Mouse (Mus musculus) hindbrain, embryonic 15.5 days (tissue): ENCODE measurements at regions not wholly inside any gene's neighbourhood (a gene's known extent, or its start where the extent isn't known, plus 50 kb on each side); places are given as distances from the start of the nearest gene placed in this dataset.

Experiments
- ATAC-seq: fragments of 200-750 bp; cut with Nextera tagmentation; 2 replicates; pipeline ENCODE4 v1.8.0; 2017; ENCODE audit warnings: low read depth, moderate number of reproducible peaks, moderate TSS enrichment; ENCODE audit not compliant: low FRiP score
- H3K27ac ChIP-seq: fragments of 300-500 bp; sonication (generic); replicated peaks from 2 replicates; pipeline ENCODE4 v1.5.1; 2015; ENCODE audit warnings: mild to moderate bottlenecking, inconsistent platforms
- H3K27me3 ChIP-seq: fragments of 300-500 bp; sonication (generic); 2 replicates; pipeline ENCODE4 v1.6.1; 2015; ENCODE audit warnings: control low read depth, inconsistent platforms
- H3K36me3 ChIP-seq: fragments of 300-500 bp; sonication (generic); 2 replicates; pipeline ENCODE4 v1.6.1; 2015; ENCODE audit warnings: control low read depth, inconsistent platforms
- H3K4me1 ChIP-seq: fragments of 300-500 bp; sonication (generic); replicated peaks from 2 replicates; pipeline ENCODE4 v1.6.1; 2015; ENCODE audit warnings: control low read depth, inconsistent platforms
- H3K4me2 ChIP-seq: fragments of 300-500 bp; sonication (generic); 2 replicates; pipeline ENCODE4 v1.6.1; 2015; ENCODE audit warnings: moderate library complexity, mild to moderate bottlenecking, inconsistent platforms
- H3K4me3 ChIP-seq: fragments of 300-500 bp; sonication (generic); 2 replicates; pipeline ENCODE4 v1.5.1; 2015; ENCODE audit warnings: mild to moderate bottlenecking, inconsistent platforms
- H3K9ac ChIP-seq: fragments of 300-500 bp; sonication (generic); 2 replicates; pipeline ENCODE4 v1.6.1; 2015; ENCODE audit warnings: inconsistent platforms
- H3K9me3 ChIP-seq: fragments of 300-500 bp; sonication (generic); 2 replicates; pipeline ENCODE4 v1.6.1; 2016; ENCODE audit warnings: control low read depth, inconsistent platforms
- WGBS: fragments of 180-500 bp; shearing (Covaris S2); methylation state at CpG from one replicate; pipeline ENCODE4 v1.1.7; 2015; 5-methylcytosine and 5-hydroxymethylcytosine counted together

- no peak overlapping the region for H3K9ac ChIP-seq
- no peak overlapping the region for H3K4me3 ChIP-seq
- ATAC-seq, result no peak
- no peak overlapping the region for H3K27ac ChIP-seq
- no peaks in the 10 kb centered on the region for H3K27me3 ChIP-seq
- no peaks in the 10 kb centered on the region for H3K9me3 ChIP-seq
- WGBS, result 71% methylated on average over 2 of the region's 2 CpGs
- no peak overlapping the region for H3K4me2 ChIP-seq
- no peaks in the 10 kb centered on the region for H3K4me1 ChIP-seq
- no peaks in the 10 kb centered on the region for H3K36me3 ChIP-seq
Measured at GRCm38 (mm10) chr6:27029008-27029407, 1106.0 kb downstream of the Grm8 start.

- WGBS, result 45% methylated on average over 2 of the region's 2 CpGs
- no peak overlapping the region for H3K4me3 ChIP-seq
- H3K4me2 ChIP-seq, result no peak overlapping the region
- H3K9me3 ChIP-seq, result no peaks in the 10 kb centered on the region
- H3K27me3 ChIP-seq, result no peaks in the 10 kb centered on the region
- no peak overlapping the region for H3K9ac ChIP-seq
- ATAC-seq, result 0 out of 2 replicates have a peak, but pooled peaks have one; percentile 48
- H3K36me3 ChIP-seq, result no peaks in the 10 kb centered on the region
- H3K4me1 ChIP-seq, result no peaks in the 10 kb centered on the region
- H3K27ac ChIP-seq, result no peak overlapping the region
Measured at GRCm38 (mm10) chr6:27028377-27028776, 1106.6 kb downstream of the Grm8 start.

GRCm38 (mm10) chr6:27021697-27022096 is 1113.3 kb downstream of the Grm8 start:
- H3K4me1 ChIP-seq, result no peaks in the 10 kb centered on the region
- H3K27ac ChIP-seq, result no peak overlapping the region
- no peak for ATAC-seq
- H3K9ac ChIP-seq, result no peak overlapping the region
- no peak overlapping the region for H3K4me2 ChIP-seq
- H3K27me3 ChIP-seq, result no peaks in the 10 kb centered on the region
- H3K36me3 ChIP-seq, result no peaks in the 10 kb centered on the region
- 79% methylated on average over 2 of the region's 2 CpGs for WGBS
- H3K9me3 ChIP-seq, result no peaks in the 10 kb centered on the region
- no peak overlapping the region for H3K4me3 ChIP-seq

- Histone ChIP-seq H3K4me2 (no peak overlapping the region), H3K27me3 (no peaks in the 10 kb centered on the region), H3K9ac (no peak overlapping the region), H3K9me3 (no peaks in the 10 kb centered on the region), H3K4me3 (no peak overlapping the region), H3K4me1 (no peaks in the 10 kb centered on the region), H3K27ac (no peak overlapping the region), H3K36me3 (no peaks in the 10 kb centered on the region)
- ATAC-seq, result no peak
Measured at GRCm38 (mm10) chr6:27014475-27014874, 1120.5 kb downstream of the Grm8 start.

GRCm38 (mm10) chr6:26976613-26977012 is 1158.4 kb downstream of the Grm8 start:
- 49% methylated on average over 3 of the region's 3 CpGs for WGBS
- no peak for ATAC-seq
- no peak overlapping the region for H3K27ac ChIP-seq

GRCm38 (mm10) chr6:26949166-26949565 is 1140.1 kb upstream of the Pot1a start:
- 0% methylated on average over 1 of the region's 1 CpGs for WGBS
- H3K36me3 ChIP-seq, result no peaks in the 10 kb centered on the region
- H3K27ac ChIP-seq, result no peak overlapping the region
- H3K27me3 ChIP-seq, result no peaks in the 10 kb centered on the region
- no peaks in the 10 kb centered on the region for H3K9me3 ChIP-seq
- H3K9ac ChIP-seq, result no peak overlapping the region
- ATAC-seq, result no peak
- no peak overlapping the region for H3K4me2 ChIP-seq
- no peaks in the 10 kb centered on the region for H3K4me1 ChIP-seq
- no peak overlapping the region for H3K4me3 ChIP-seq

More at GRCm38 (mm10) chr6:26976613-26977012, 1158.4 kb downstream of the Grm8 start:
- Histone ChIP-seq H3K4me3 (no peak overlapping the region), H3K4me1 (no peaks in the 10 kb centered on the region), H3K36me3 (no peaks in the 10 kb centered on the region), H3K9ac (no peak overlapping the region), H3K9me3 (no peaks in the 10 kb centered on the region), H3K4me2 (no peak overlapping the region), H3K27me3 (no peaks in the 10 kb centered on the region)
